Mouse (Mus musculus) forebrain, embryonic 16.5 days (tissue): ENCODE measurements at regions not wholly inside any gene's neighbourhood (a gene's known extent, or its start where the extent isn't known, plus 50 kb on each side); places are given as distances from the start of the nearest gene placed in this dataset.

Source experiments
- ATAC-seq: fragments of 200-750 bp; cut with Nextera tagmentation; 2 replicates; pipeline ENCODE4 v1.8.0; 2017; ENCODE audit warnings: mild to moderate bottlenecking, moderate library complexity
- H3K27ac ChIP-seq: fragments of 300-500 bp; sonication (generic); 2 replicates; pipeline ENCODE4 v1.5.1; 2014; ENCODE audit warnings: low read length, control low read depth
- H3K27me3 ChIP-seq: fragments of 300-500 bp; sonication (generic); replicated peaks from 2 replicates; pipeline ENCODE4 v1.6.1; 2014; ENCODE audit warnings: low read length; ENCODE audit not compliant: control insufficient read depth, insufficient read depth
- H3K36me3 ChIP-seq: fragments of 300-500 bp; sonication (generic); 2 replicates; pipeline ENCODE4 v1.6.1; 2014; ENCODE audit not compliant: control insufficient read depth, insufficient read depth
- H3K4me1 ChIP-seq: fragments of 300-500 bp; sonication (generic); replicated peaks from 2 replicates; pipeline ENCODE4 v1.6.1; 2014; ENCODE audit warnings: low read length; ENCODE audit not compliant: control insufficient read depth, insufficient read depth
- H3K4me2 ChIP-seq: fragments of 300-500 bp; sonication (generic); 2 replicates; pipeline ENCODE4 v1.6.1; 2014; ENCODE audit warnings: mild to moderate bottlenecking, low read length, control low read depth
- H3K4me3 ChIP-seq: fragments of 300-500 bp; sonication (generic); replicated peaks from 2 replicates; pipeline ENCODE4 v1.5.1; 2014; ENCODE audit warnings: mild to moderate bottlenecking, low read length, control low read depth
- H3K9ac ChIP-seq: fragments of 300-500 bp; sonication (generic); replicated peaks from 2 replicates; pipeline ENCODE4 v1.6.1; 2014; ENCODE audit warnings: low read depth, low read length, control low read depth
- H3K9me3 ChIP-seq: fragments of 300-500 bp; sonication (generic); 2 replicates; pipeline ENCODE4 v1.6.1; 2016; ENCODE audit warnings: low read length; ENCODE audit not compliant: control insufficient read depth
- WGBS: fragments of 180-500 bp; shearing (Covaris S2); extraction: QIAGEN DNeasy Blood & Tissue Kit; methylation state at CpG from one replicate; pipeline ENCODE4 v1.1.7; 2014; 5-methylcytosine and 5-hydroxymethylcytosine counted together

DNA sequence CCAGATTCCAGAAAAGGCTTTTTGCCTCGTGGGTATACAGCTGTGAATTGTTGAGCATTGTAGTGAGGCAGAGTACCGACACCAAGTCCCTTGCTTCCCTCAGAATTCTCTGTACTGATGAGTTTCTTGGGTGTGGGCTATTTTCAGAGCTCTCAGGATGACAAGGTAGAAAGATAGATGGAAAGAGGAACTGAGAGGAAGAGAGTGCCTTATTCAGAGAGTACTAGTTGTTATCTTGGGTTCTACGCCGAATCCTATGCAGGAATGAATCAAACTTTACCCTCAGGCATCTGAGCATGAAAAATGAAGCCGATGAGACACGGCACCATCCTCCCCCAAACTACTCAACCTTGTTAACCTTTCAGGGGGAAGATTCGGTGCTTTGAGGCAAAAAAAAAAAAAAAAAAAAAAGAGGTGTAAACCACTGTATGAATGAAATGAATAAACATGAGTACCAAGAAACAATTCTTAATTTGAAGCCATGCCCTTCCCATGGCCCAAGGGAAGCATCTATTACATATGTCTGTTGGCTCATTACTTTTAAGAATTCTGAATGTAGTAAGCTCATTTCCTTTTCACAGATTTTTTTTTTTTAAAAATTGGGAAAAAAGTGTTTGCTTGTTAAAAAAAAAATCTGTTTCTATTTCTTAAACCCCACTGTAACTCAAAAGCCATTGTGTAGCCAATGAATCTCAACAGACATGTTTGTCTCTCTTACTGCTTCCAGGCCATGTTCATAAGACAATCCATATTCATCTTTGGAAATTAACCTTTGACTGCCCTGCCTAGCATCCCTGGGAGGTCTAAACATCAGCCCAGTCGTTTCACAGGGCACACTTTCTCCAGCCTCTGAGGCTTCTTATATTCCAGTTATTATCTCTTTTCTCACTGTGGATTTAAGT lies 1435.8 kb upstream of the A1bg start:
- Histone ChIP-seq H3K27me3 (no peaks in the 10 kb centered on the region), H3K36me3 (no peaks in the 10 kb centered on the region), H3K27ac (no peak overlapping the region), H3K9ac (no peak overlapping the region), H3K4me2 (no peak overlapping the region), H3K4me1 (no peaks in the 10 kb centered on the region), H3K4me3 (no peak overlapping the region), H3K9me3 (no peaks in the 10 kb centered on the region)
- 70% methylated on average over 8 of the region's 8 CpGs for WGBS
- ATAC-seq, result no peak

DNA sequence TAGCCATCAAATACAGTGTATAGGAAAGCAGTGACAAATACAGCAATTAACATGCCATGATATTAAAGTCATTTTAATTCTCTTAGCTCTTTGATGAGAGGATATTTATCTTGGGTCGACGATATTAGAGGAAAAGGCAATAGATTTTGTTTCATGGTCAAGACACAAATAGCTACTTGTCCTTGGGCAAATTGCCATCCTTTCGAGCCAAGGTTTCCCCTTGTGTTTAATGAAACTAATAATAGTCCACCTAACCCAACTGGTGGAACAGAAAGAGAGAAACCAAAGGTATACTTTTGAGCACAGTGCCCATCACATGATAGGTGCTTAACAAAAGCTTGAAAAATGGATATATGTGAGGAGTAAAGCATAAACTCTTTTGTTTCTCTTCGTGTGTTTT lies 1431.0 kb upstream of the A1bg start:
- WGBS, result 83% methylated on average over 4 of the region's 4 CpGs
- no peaks in the 10 kb centered on the region for H3K4me1 ChIP-seq
- H3K4me2 ChIP-seq, result no peak overlapping the region
- H3K9ac ChIP-seq, result no peak overlapping the region
- H3K9me3 ChIP-seq, result no peaks in the 10 kb centered on the region
- H3K4me3 ChIP-seq, result no peak overlapping the region
- H3K27me3 ChIP-seq, result no peaks in the 10 kb centered on the region
- no peak for ATAC-seq
- H3K27ac ChIP-seq, result no peak overlapping the region
- H3K36me3 ChIP-seq, result no peaks in the 10 kb centered on the region

DNA sequence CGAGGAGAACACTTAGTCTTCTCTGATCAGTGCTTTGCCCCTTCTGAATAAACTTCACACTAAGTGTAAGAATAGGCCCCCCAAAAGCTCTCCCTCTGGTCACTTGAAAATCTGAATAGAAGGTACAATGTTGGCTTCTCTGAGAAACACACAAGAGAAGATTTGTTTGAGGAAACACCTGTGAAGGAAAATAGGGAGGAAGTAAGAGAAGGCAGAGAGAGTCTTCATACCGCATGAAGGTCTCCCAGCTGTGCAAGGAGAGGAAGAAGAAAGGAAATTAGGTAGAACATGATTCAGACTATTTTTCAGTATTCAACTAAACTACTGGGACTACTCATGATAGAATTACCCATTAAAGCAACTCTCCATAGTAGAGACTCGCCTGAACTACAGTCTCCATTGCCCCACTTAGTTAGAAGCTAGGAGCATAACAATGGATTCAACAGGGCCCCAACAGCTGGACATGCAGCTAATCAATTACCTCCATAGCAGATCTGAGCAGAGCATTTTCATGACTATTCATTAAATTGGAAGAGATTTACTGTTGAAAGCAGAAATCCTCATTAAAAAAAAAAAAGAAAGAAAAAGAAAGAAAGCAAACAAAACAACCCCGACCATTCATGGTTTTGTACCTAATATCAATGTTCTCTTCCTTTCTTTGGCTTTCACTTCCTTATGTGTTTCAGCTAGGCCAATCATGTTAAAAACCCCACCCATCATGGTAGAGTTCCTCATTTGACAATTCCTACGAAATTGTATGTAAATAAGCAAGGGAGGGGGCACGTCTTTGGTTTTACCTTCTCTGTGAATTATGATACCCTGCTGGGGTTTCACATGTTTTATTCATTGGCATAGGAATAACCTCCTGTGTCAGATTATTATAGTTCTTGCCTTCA lies 1428.3 kb upstream of the A1bg start:
- no peak overlapping the region for H3K4me3 ChIP-seq
- 57% methylated on average over 6 of the region's 6 CpGs for WGBS
- no peak for ATAC-seq
- H3K36me3 ChIP-seq, result no peaks in the 10 kb centered on the region
- H3K27ac ChIP-seq, result no peak overlapping the region
- no peaks in the 10 kb centered on the region for H3K9me3 ChIP-seq
- H3K9ac ChIP-seq, result no peak overlapping the region
- no peaks in the 10 kb centered on the region for H3K27me3 ChIP-seq
- H3K4me2 ChIP-seq, result no peak overlapping the region
- H3K4me1 ChIP-seq, result no peaks in the 10 kb centered on the region

DNA sequence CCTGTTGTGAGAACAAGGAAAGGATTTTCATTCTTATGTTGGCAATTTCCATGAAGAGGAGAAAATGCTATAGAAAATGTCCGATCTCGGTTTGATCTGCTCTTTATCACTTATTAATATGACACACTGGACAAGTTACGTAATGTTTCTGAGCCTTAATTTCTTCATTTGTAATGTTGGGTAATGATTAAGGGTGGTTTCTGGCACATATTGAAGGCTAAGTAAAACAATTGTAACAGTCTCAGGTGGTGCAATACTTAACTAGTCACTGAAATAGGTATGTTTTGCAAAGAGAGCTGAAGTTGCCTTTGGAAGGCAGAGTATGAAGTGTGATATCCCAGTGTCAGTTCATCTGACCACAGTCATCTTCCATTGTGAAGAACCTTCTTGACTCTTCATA lies 1427.2 kb upstream of the A1bg start:
- no peaks in the 10 kb centered on the region for H3K4me1 ChIP-seq
- H3K9ac ChIP-seq, result no peak overlapping the region
- H3K27me3 ChIP-seq, result no peaks in the 10 kb centered on the region
- ATAC-seq, result no peak
- 98% methylated on average over 3 of the region's 3 CpGs for WGBS
- no peak overlapping the region for H3K4me2 ChIP-seq
- H3K36me3 ChIP-seq, result no peaks in the 10 kb centered on the region
- H3K27ac ChIP-seq, result no peak overlapping the region
- H3K4me3 ChIP-seq, result no peak overlapping the region
- no peaks in the 10 kb centered on the region for H3K9me3 ChIP-seq

DNA sequence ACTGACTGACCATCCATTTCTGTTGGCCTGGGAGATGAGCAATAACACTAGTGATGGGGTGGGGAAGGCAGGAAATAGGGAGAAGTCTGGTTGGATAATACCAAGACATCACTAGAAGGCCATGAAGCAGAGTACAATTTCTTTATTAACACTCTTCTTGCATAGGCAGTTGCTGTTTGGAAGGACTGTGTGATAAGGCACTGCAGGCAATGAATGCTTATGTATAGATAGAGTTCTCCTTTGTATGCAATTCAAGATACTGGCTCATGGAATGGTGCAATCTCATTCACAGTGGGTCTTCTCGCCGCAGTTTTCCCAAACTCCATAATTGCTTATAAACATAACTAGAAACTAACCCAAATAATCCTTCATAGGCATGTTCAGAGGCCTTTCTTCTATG lies 1426.1 kb upstream of the A1bg start:
- no peak overlapping the region for H3K27ac ChIP-seq
- no peaks in the 10 kb centered on the region for H3K27me3 ChIP-seq
- H3K4me1 ChIP-seq, result no peaks in the 10 kb centered on the region
- H3K4me3 ChIP-seq, result no peak overlapping the region
- H3K4me2 ChIP-seq, result no peak overlapping the region
- H3K36me3 ChIP-seq, result no peaks in the 10 kb centered on the region
- H3K9ac ChIP-seq, result no peak overlapping the region
- no peak for ATAC-seq
- H3K9me3 ChIP-seq, result no peaks in the 10 kb centered on the region
- WGBS, result 93% methylated on average over 2 of the region's 2 CpGs

DNA sequence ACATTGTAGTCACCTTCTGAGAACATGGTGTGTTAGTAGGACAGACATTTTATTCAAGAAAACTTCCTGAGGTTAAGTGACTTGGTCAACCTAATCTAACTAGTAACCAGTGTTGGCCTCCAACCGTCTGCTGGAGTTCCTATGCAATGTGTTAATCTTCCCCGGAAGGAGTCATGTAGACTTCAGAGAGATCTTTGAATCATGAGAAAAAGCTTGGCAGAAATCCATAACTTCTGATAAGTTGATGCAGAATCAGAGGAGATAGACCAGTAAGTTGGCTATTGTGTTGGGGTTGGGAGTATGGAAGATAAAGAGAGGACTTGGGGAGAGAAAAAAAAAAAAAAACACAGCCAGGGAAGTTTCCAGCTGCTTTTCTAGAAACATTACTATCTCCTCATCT lies 1424.9 kb upstream of the A1bg start:
- WGBS, result 87% methylated on average over 2 of the region's 2 CpGs
- Histone ChIP-seq H3K27ac (no peak overlapping the region), H3K9ac (no peak overlapping the region), H3K9me3 (no peaks in the 10 kb centered on the region), H3K4me3 (no peak overlapping the region), H3K36me3 (no peaks in the 10 kb centered on the region), H3K4me1 (no peaks in the 10 kb centered on the region), H3K27me3 (no peaks in the 10 kb centered on the region), H3K4me2 (no peak overlapping the region)
- no peak for ATAC-seq

DNA sequence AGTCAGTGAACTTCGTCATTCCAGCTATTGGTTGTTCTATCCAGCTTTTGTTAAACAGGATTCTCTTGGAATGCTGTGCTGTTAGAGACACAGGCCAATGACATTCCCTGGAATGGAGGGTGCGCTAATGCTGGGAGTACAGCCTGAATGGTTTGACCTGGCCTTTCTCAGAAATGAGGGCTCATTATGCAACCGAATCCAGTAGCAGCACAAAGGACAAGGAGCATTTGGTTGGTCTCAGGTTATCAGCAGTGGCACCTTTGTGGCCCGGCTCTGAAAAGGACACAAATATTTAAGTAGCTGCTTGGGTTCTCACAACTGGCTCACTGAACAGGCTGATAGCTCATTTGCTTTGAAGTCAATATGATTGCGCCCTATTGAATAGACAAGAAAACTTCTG lies 1423.1 kb upstream of the A1bg start:
- H3K4me2 ChIP-seq, result no peak overlapping the region
- no peak overlapping the region for H3K9ac ChIP-seq
- H3K27me3 ChIP-seq, result no peaks in the 10 kb centered on the region
- no peaks in the 10 kb centered on the region for H3K4me1 ChIP-seq
- H3K36me3 ChIP-seq, result no peaks in the 10 kb centered on the region
- no peak overlapping the region for H3K4me3 ChIP-seq
- no peak for ATAC-seq
- WGBS, result 70% methylated on average over 5 of the region's 5 CpGs
- H3K9me3 ChIP-seq, result no peaks in the 10 kb centered on the region
- no peak overlapping the region for H3K27ac ChIP-seq

DNA sequence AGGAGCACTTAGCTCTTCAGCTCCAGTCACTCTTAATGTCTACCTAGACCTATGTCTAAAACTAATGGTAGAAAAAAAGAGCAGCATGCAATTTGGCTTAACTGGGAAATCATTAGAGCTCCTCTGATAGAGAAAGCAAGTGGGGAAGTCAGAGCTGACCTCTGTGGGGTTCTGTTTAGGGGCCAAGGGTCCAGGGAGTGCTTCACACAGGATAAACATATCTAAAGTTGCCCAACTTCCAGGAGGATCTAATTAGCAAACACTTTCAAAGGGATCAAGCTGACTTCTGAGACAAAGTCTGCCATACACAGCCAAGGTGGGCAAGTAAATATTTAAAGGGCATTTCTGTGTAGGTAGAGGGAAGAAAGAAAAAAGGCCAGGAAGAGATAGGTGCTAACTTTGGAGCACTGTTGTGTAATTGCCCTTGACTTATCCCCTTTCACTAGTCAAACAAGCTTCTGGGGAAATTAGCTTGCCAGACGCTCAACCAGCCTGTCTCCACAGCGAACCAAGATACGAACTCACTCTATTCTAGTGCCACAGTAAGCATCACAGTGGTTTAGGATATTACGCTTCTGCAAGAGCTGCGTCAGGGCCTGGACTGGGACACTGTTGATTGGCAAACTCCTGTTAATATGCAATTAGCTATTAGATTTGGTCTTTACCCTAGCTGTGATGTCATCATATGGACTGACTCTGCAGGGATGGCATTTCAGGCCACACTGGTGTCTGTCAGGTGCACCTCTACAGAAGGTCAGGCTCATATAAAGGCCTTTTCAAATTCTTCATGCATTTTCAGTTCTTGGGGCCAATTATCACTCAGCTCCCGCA lies 1413.9 kb upstream of the A1bg start:
- H3K9me3 ChIP-seq, result no peaks in the 10 kb centered on the region
- no peaks in the 10 kb centered on the region for H3K4me1 ChIP-seq
- WGBS, result 68% methylated on average over 6 of the region's 6 CpGs
- H3K27me3 ChIP-seq, result no peaks in the 10 kb centered on the region
- no peak overlapping the region for H3K4me2 ChIP-seq
- ATAC-seq, result no peak
- no peaks in the 10 kb centered on the region for H3K36me3 ChIP-seq
- no peak overlapping the region for H3K9ac ChIP-seq
- no peak overlapping the region for H3K4me3 ChIP-seq
- no peak overlapping the region for H3K27ac ChIP-seq
